Mouse (Mus musculus): Measurements from ENCODE around the gene Gm49673.
"Not testable (repeated sequence)": the region's sequence is repeated elsewhere in the genome, so short reads cannot be mapped to it uniquely, and the experiment has no call there.

GRCm38 (mm10) chr17:8155010-8155409, 7.4 kb upstream of the Gm49673 start:
- not testable (repeated sequence) for TF ChIP-seq HCFC1 (IDR thresholded peaks at IDR 0.05; ENCODE audit: borderline replicate concordance, insufficient read depth, low read length); MAFK (IDR thresholded peaks at IDR 0.05; ENCODE audit: insufficient read depth, low read depth, low read length)
